ENCODE assay signal across 8 mouse cellular contexts in genomic region chr7:4940068-4940479, GRCm38 (mm10). TPM values are rescaled to one million over a fixed set of nuclear protein-coding genes. Genes with fewer than 3 reads are reported as not detected.
DNase-seq lines count a peak whose midpoint lies in the region.

No protein-coding gene starts in this region.

- DNase-seq in CD4-positive, CD25-positive, alpha-beta regulatory T cell, adult 2 months (ENCODE audit: low read depth, low spot score): peak; percentile 91
- DNase-seq in adrenal gland, adult (ENCODE audit: inconsistent age in 2 of 2, low spot score in 1 of 2): peak; percentile 82 to 96
- DNase-seq in embryo, embryonic 10 days (ENCODE audit: low spot score): peak; percentile 87
- peak; percentile 89 for DNase-seq in heart, adult 8-10 months (ENCODE audit: low spot score)
- peak; percentile 88 to 92 for DNase-seq in kidney, postnatal 36 days
- peak; percentile 89 for DNase-seq in lung, postnatal 14 days
- peak; percentile 90 for DNase-seq in retina, embryonic 14.5 days (ENCODE audit: low spot score)
- DNase-seq in thymus, postnatal 4 days: peak; percentile 92

RNA-seq across cellular contexts. Expression of gene Ssc5d, which starts 14.5 kb away (rescaled TPM):
- total RNA-seq in heart, adult 8-10 months (2022): 1 to 10 TPM; 1.4 to 2.5 (median 1.9) TPM

RNA-seq across cellular contexts. Expression of gene Nat14, which starts 18.2 kb away (rescaled TPM):
- 1 to 10 TPM; 4.7 to 6.7 (median 5.3) TPM for total RNA-seq in heart, adult 8-10 months (2022)

RNA-seq across cellular contexts. Expression of gene Sbk2, which starts 24.1 kb away (rescaled TPM):
- 10 to 100 TPM; 27.3 to 40.6 (median 33.1) TPM for total RNA-seq in heart, adult 8-10 months (2022)

RNA-seq across cellular contexts. Expression of gene Zfp628, which starts 25.1 kb away (rescaled TPM):
- total RNA-seq in heart, adult 8-10 months (2022): 1 to 10 TPM; 6.4 to 8.4 (median 7.5) TPM

RNA-seq across cellular contexts. Expression of gene Sbk3, which starts 30.9 kb away (rescaled TPM):
- 10 to 100 TPM; 28.3 to 70.4 (median 46.3) TPM for total RNA-seq in heart, adult 8-10 months (2022)

Comparison
In these comparisons a context has a peak if more than half of its experiments do, and no peak if none do; other contexts are left out.
1. Peak in every context shown above with its lines: DNase-seq.